Mouse (Mus musculus): ENCODE measurements around the gene Mx1. TPM values are rescaled to one million over a fixed set of nuclear protein-coding genes. Genes with fewer than 3 reads are reported as not detected.

The Mx1 gene
- total and polyA plus RNA-seq, 2 experiments from 2014 or later = 0.07 to 0.71 TPM

- Histone ChIP-seq H3K9me3 (ENCODE audit: low read length) (no peaks in the 10 kb centered on the region), H3K4me3 (ENCODE audit: low read depth, low read length) (no peak overlapping the region), H3K27me3 (ENCODE audit: insufficient read depth, low read length) (no peaks in the 10 kb centered on the region), H3K27ac (ENCODE audit: low read depth, low read length) (no peak overlapping the region), H3K9ac (no peak overlapping the region), H3K4me1 (ENCODE audit: insufficient read depth) (no peaks in the 10 kb centered on the region), H3K36me3 (ENCODE audit: insufficient read depth) (no peaks in the 10 kb centered on the region), H3K4me2 (ENCODE audit: low read depth) (no peak overlapping the region)
- TF ChIP-seq CTCF (IDR thresholded peaks at IDR 0.05; ENCODE audit: low read depth) = no peak
- DNase-seq (no peak), ATAC-seq (peak; percentile 25; the same call in 1 of the 2 replicates)
- 75% methylated on average over 4 of the region's 4 CpGs for WGBS
Observed at GRCm38 (mm10) chr16:97431328-97431727, 31.4 kb downstream of the Mx1 start.

- ATAC-seq = peak; percentile 36
- no peak for TF ChIP-seq CTCF (IDR thresholded peaks at IDR 0.05; ENCODE audit: low read depth)
- 80% methylated on average over 4 of the region's 4 CpGs for WGBS
- Histone ChIP-seq H3K9me3 (ENCODE audit: low read length) (no peaks in the 10 kb centered on the region), H3K4me2 (ENCODE audit: low read depth) (no peak overlapping the region), H3K4me3 (ENCODE audit: low read depth, low read length) (no peak overlapping the region), H3K4me1 (ENCODE audit: insufficient read depth) (no peaks in the 10 kb centered on the region), H3K36me3 (ENCODE audit: insufficient read depth) (no peaks in the 10 kb centered on the region), H3K27me3 (ENCODE audit: insufficient read depth, low read length) (no peaks in the 10 kb centered on the region), H3K9ac (no peak overlapping the region), H3K27ac (ENCODE audit: low read depth, low read length) (no peak overlapping the region)
- DNase-seq = no peak
Observed at GRCm38 (mm10) chr16:97430091-97430490, 32.6 kb downstream of the Mx1 start.

GRCm38 (mm10) chr16:97428026-97428425 lies 34.7 kb downstream of the Mx1 start:
- Histone ChIP-seq H3K9me3 (ENCODE audit: low read length) (no peaks in the 10 kb centered on the region), H3K9ac (no peak overlapping the region), H3K27me3 (ENCODE audit: insufficient read depth, low read length) (no peaks in the 10 kb centered on the region), H3K36me3 (ENCODE audit: insufficient read depth) (no peaks in the 10 kb centered on the region), H3K4me3 (ENCODE audit: low read depth, low read length) (no peak overlapping the region), H3K4me1 (ENCODE audit: insufficient read depth) (no peaks in the 10 kb centered on the region), H3K4me2 (ENCODE audit: low read depth) (no peak overlapping the region), H3K27ac (ENCODE audit: low read depth, low read length) (no peak overlapping the region)
- no peak for TF ChIP-seq CTCF (IDR thresholded peaks at IDR 0.05; ENCODE audit: low read depth)
- 76% methylated on average over 3 of the region's 3 CpGs for WGBS
- ATAC-seq = no peak
- DNase-seq = no peak

- no peak for DNase-seq
- no peak overlapping the region for H3K9ac ChIP-seq
- H3K27ac ChIP-seq (ENCODE audit: low read depth, low read length) = no peak overlapping the region
- no peaks in the 10 kb centered on the region for H3K27me3 ChIP-seq (ENCODE audit: insufficient read depth, low read length)
- H3K9me3 ChIP-seq (ENCODE audit: low read length) = no peaks in the 10 kb centered on the region
- H3K4me3 ChIP-seq (ENCODE audit: low read depth, low read length) = no peak overlapping the region
- H3K4me1 ChIP-seq (ENCODE audit: insufficient read depth) = no peaks in the 10 kb centered on the region
- no peak for ATAC-seq
- no peaks in the 10 kb centered on the region for H3K36me3 ChIP-seq (ENCODE audit: insufficient read depth)
- TF ChIP-seq CTCF (IDR thresholded peaks at IDR 0.05; ENCODE audit: low read depth) = no peak
- no peak overlapping the region for H3K4me2 ChIP-seq (ENCODE audit: low read depth)
- WGBS = 78% methylated on average over 1 of the region's 1 CpGs
Observed at GRCm38 (mm10) chr16:97423627-97424026, 39.1 kb downstream of the Mx1 start.

GRCm38 (mm10) chr16:97421671-97422070 lies 41.0 kb downstream of the Mx1 start:
- no peaks in the 10 kb centered on the region for H3K4me1 ChIP-seq (ENCODE audit: insufficient read depth)
- no peak overlapping the region for H3K4me2 ChIP-seq (ENCODE audit: low read depth)
- ATAC-seq (no peak), DNase-seq (no peak)
- H3K9ac ChIP-seq = no peak overlapping the region
- no peaks in the 10 kb centered on the region for H3K9me3 ChIP-seq (ENCODE audit: low read length)
- 66% methylated on average over 6 of the region's 6 CpGs for WGBS
- no peak overlapping the region for H3K27ac ChIP-seq (ENCODE audit: low read depth, low read length)
- H3K36me3 ChIP-seq (ENCODE audit: insufficient read depth) = no peaks in the 10 kb centered on the region
- H3K27me3 ChIP-seq (ENCODE audit: insufficient read depth, low read length) = no peaks in the 10 kb centered on the region
- TF ChIP-seq CTCF (IDR thresholded peaks at IDR 0.05; ENCODE audit: low read depth) = no peak
- H3K4me3 ChIP-seq (ENCODE audit: low read depth, low read length) = no peak overlapping the region

- Histone ChIP-seq H3K9ac (no peak overlapping the region), H3K27ac (ENCODE audit: low read depth, low read length) (no peak overlapping the region), H3K4me3 (ENCODE audit: low read depth, low read length) (no peak overlapping the region), H3K4me2 (ENCODE audit: low read depth) (no peak overlapping the region), H3K36me3 (ENCODE audit: insufficient read depth) (no peaks in the 10 kb centered on the region), H3K4me1 (ENCODE audit: insufficient read depth) (no peaks in the 10 kb centered on the region), H3K27me3 (ENCODE audit: insufficient read depth, low read length) (no peaks in the 10 kb centered on the region), H3K9me3 (ENCODE audit: low read length) (no peaks in the 10 kb centered on the region)
- DNase-seq = peak; percentile 45
- ATAC-seq = peak; percentile 40
- TF ChIP-seq CTCF (IDR thresholded peaks at IDR 0.05; ENCODE audit: low read depth) = no peak
- 84% methylated on average over 6 of the region's 6 CpGs for WGBS
Observed at GRCm38 (mm10) chr16:97418749-97419453, 43.8 kb downstream of the Mx1 start.

GRCm38 (mm10) chr16:97417896-97418542 lies 44.7 kb downstream of the Mx1 start:
- Histone ChIP-seq H3K9me3 (ENCODE audit: low read length) (no peaks in the 10 kb centered on the region), H3K9ac (no peak overlapping the region), H3K27ac (ENCODE audit: low read depth, low read length) (no peak overlapping the region), H3K4me1 (ENCODE audit: insufficient read depth) (no peaks in the 10 kb centered on the region), H3K36me3 (ENCODE audit: insufficient read depth) (no peaks in the 10 kb centered on the region), H3K4me2 (ENCODE audit: low read depth) (no peak overlapping the region), H3K27me3 (ENCODE audit: insufficient read depth, low read length) (no peaks in the 10 kb centered on the region), H3K4me3 (ENCODE audit: low read depth, low read length) (no peak overlapping the region)
- DNase-seq = peak; percentile 50
- 23% methylated on average over 4 of the region's 4 CpGs for WGBS
- peak; percentile 79 for ATAC-seq
- TF ChIP-seq CTCF (IDR thresholded peaks at IDR 0.05; ENCODE audit: low read depth) = peak; percentile 70
